Mouse (Mus musculus): ENCODE results near the gene Klhdc1. TPM values are rescaled to one million over a fixed set of nuclear protein-coding genes. Genes with fewer than 3 reads are reported as not detected.

Klhdc1 gene
- polyA plus RNA-seq, 1 experiment from 2014 or later: 3.2 TPM

DNA sequence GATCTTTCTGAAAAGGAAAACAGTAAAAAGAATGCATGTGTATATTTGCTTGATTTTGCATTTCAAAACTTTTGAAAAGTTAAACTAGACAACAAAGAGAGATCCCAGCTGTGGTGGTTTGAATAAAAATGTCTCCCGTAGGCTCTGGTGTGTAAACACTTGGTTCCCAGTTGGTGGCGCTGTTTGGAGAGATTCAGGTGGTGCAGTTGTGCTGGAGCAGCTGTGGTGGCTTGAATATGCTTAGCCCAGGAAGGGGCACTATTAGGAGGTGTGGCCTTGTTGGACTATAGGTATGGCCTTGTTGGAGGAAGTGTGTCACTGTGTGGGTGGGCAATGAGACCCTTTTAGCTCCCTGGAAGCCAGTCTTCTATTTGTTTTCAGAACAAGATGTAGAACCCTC, 11.7 kb upstream of the Klhdc1 start:
- no peak for ATAC-seq (ENCODE audit: insufficient read depth)
- TF ChIP-seq CTCF (IDR thresholded peaks at IDR 0.05; ENCODE audit: low read depth): peak; percentile 22; the same call in 1 of the 2 replicates
- no peaks in the 10 kb centered on the region for H3K9me3 ChIP-seq (ENCODE audit: low read depth, low read length)
- H3K4me2 ChIP-seq: no peak overlapping the region
- no peaks in the 10 kb centered on the region for H3K27me3 ChIP-seq (ENCODE audit: insufficient read depth, low read length)
- no peak overlapping the region for H3K9ac ChIP-seq
- no peak overlapping the region for H3K27ac ChIP-seq (ENCODE audit: low read depth)
- H3K4me3 ChIP-seq (ENCODE audit: low read depth, low read length): no peak overlapping the region
- 74% methylated on average over 2 of the region's 2 CpGs for WGBS
- no peak for DNase-seq
- peaks cover 3% of the 10 kb centered on the region; the same call in 1 of the 2 replicates for H3K4me1 ChIP-seq (ENCODE audit: insufficient read depth)
- H3K36me3 ChIP-seq (ENCODE audit: insufficient read depth): peaks cover 10% of the 10 kb centered on the region; the same call in 1 of the 2 replicates

GRCm38 (mm10) chr12:69235782-69236181, 5.2 kb upstream of the Klhdc1 start:
- Histone ChIP-seq H3K27me3 (ENCODE audit: insufficient read depth, low read length) (no peaks in the 10 kb centered on the region), H3K4me3 (ENCODE audit: low read depth, low read length) (no peak overlapping the region), H3K36me3 (ENCODE audit: insufficient read depth) (no peaks in the 10 kb centered on the region), H3K9ac (no peak overlapping the region), H3K4me2 (no peak overlapping the region), H3K4me1 (ENCODE audit: insufficient read depth) (no peaks in the 10 kb centered on the region), H3K9me3 (ENCODE audit: low read depth, low read length) (no peaks in the 10 kb centered on the region), H3K27ac (ENCODE audit: low read depth) (no peak overlapping the region)
- DNase-seq: peak; percentile 20
- no peak for TF ChIP-seq CTCF (IDR thresholded peaks at IDR 0.05; ENCODE audit: low read depth)
- 60% methylated on average over 6 of the region's 6 CpGs for WGBS
- ATAC-seq (ENCODE audit: insufficient read depth): peak; percentile 47; the same call in 1 of the 2 replicates

DNA sequence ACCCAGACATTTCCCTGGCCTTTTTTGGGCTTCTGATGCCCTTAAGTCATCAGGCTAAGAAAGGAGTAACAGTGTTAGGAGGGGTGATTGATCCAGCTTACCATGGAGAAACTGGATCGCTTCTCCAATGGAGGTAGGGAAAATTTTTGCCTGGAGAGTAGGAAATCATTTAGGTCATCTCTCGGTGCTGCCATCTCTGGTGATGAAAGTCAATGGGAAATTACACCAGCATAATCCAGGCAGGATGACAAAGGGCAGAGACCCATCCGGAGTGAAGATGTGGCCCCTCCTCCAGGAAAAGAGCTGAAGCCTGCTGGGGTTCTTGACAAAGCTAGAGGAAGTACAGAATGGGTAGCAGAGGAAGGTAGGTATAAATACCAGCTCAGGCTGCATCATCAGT, 2.7 kb upstream of the Klhdc1 start:
- Histone ChIP-seq H3K9me3 (ENCODE audit: low read depth, low read length) (no peaks in the 10 kb centered on the region), H3K4me3 (ENCODE audit: low read depth, low read length) (no peak overlapping the region), H3K4me2 (no peak overlapping the region), H3K27me3 (ENCODE audit: insufficient read depth, low read length) (no peaks in the 10 kb centered on the region), H3K27ac (ENCODE audit: low read depth) (no peak overlapping the region), H3K36me3 (ENCODE audit: insufficient read depth) (no peaks in the 10 kb centered on the region), H3K4me1 (ENCODE audit: insufficient read depth) (no peaks in the 10 kb centered on the region), H3K9ac (no peak overlapping the region)
- WGBS: 30% methylated on average over 3 of the region's 3 CpGs
- ATAC-seq (ENCODE audit: insufficient read depth) (no peak), DNase-seq (peak; percentile 34)
- 0 out of 2 replicates have a peak, but pooled peaks have one; percentile 11 for TF ChIP-seq CTCF (IDR thresholded peaks at IDR 0.05; ENCODE audit: low read depth)

DNA sequence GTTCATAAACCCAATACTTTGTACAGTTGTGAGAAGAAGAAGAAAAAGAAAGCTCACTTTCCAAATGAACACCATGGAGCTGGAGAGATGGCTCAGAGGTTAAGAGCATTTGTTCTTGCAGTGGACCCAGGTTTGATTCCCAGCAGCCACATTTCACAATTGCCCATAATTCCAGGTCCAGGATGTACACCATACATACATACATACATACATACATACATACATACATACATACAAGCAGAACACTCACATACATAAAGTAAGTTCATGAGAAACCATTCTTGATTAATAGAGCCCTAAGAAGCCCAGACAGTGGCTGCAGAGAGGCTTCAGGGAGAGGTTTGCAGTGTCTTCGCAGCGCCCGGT, 412 bp downstream of the Klhdc1 start:
- TF ChIP-seq CTCF (IDR thresholded peaks at IDR 0.05; ENCODE audit: low read depth): no peak
- peak overlapping the region; percentile 78 for H3K27ac ChIP-seq (ENCODE audit: low read depth)
- no peaks in the 10 kb centered on the region for H3K9me3 ChIP-seq (ENCODE audit: low read depth, low read length)
- peak overlapping the region; percentile 86 for H3K9ac ChIP-seq
- no peaks in the 10 kb centered on the region for H3K27me3 ChIP-seq (ENCODE audit: insufficient read depth, low read length)
- no peak for DNase-seq
- H3K4me1 ChIP-seq (ENCODE audit: insufficient read depth): no peaks in the 10 kb centered on the region
- peak overlapping the region; percentile 75 for H3K4me2 ChIP-seq
- WGBS: 0% methylated on average over 3 of the region's 3 CpGs
- H3K4me3 ChIP-seq (ENCODE audit: low read depth, low read length): peak overlapping the region; percentile 68
- no peak for ATAC-seq (ENCODE audit: insufficient read depth)
- no peaks in the 10 kb centered on the region for H3K36me3 ChIP-seq (ENCODE audit: insufficient read depth)

GRCm38 (mm10) chr12:69241771-69242431, 925 bp downstream of the Klhdc1 start:
- no peak for TF ChIP-seq CTCF (IDR thresholded peaks at IDR 0.05; ENCODE audit: low read depth)
- DNase-seq (peak; percentile 83), ATAC-seq (ENCODE audit: insufficient read depth) (peak; percentile 96)
- Histone ChIP-seq H3K27ac (ENCODE audit: low read depth) (peak overlapping the region; percentile 78), H3K27me3 (ENCODE audit: insufficient read depth, low read length) (no peaks in the 10 kb centered on the region), H3K36me3 (ENCODE audit: insufficient read depth) (no peaks in the 10 kb centered on the region), H3K9me3 (ENCODE audit: low read depth, low read length) (no peaks in the 10 kb centered on the region), H3K9ac (peak overlapping the region; percentile 86), H3K4me2 (peak overlapping the region; percentile 75), H3K4me3 (ENCODE audit: low read depth, low read length) (peak overlapping the region; percentile 68), H3K4me1 (ENCODE audit: insufficient read depth) (no peaks in the 10 kb centered on the region)
- under 1% methylated on average over 64 of the region's 64 CpGs for WGBS

GRCm38 (mm10) chr12:69249766-69250165, 8.8 kb downstream of the Klhdc1 start:
- ATAC-seq (ENCODE audit: insufficient read depth) (no peak), DNase-seq (no peak)
- no peaks in the 10 kb centered on the region for H3K9me3 ChIP-seq (ENCODE audit: low read depth, low read length)
- no peak overlapping the region for H3K4me2 ChIP-seq
- TF ChIP-seq CTCF (IDR thresholded peaks at IDR 0.05; ENCODE audit: low read depth): no peak
- H3K4me1 ChIP-seq (ENCODE audit: insufficient read depth): no peaks in the 10 kb centered on the region
- H3K9ac ChIP-seq: no peak overlapping the region
- 87% methylated on average over 4 of the region's 4 CpGs for WGBS
- H3K27ac ChIP-seq (ENCODE audit: low read depth): no peak overlapping the region
- H3K4me3 ChIP-seq (ENCODE audit: low read depth, low read length): no peak overlapping the region
- H3K27me3 ChIP-seq (ENCODE audit: insufficient read depth, low read length): no peaks in the 10 kb centered on the region
- H3K36me3 ChIP-seq (ENCODE audit: insufficient read depth): no peaks in the 10 kb centered on the region

GRCm38 (mm10) chr12:69250756-69251155, 9.8 kb downstream of the Klhdc1 start:
- H3K4me1 ChIP-seq (ENCODE audit: insufficient read depth): no peaks in the 10 kb centered on the region
- 45% methylated on average over 8 of the region's 8 CpGs for WGBS
- no peak overlapping the region for H3K9ac ChIP-seq
- H3K4me2 ChIP-seq: no peak overlapping the region
- DNase-seq: peak; percentile 16
- no peaks in the 10 kb centered on the region for H3K9me3 ChIP-seq (ENCODE audit: low read depth, low read length)
- H3K27me3 ChIP-seq (ENCODE audit: insufficient read depth, low read length): no peaks in the 10 kb centered on the region
- ATAC-seq (ENCODE audit: insufficient read depth): no peak
- no peak for TF ChIP-seq CTCF (IDR thresholded peaks at IDR 0.05; ENCODE audit: low read depth)
- H3K27ac ChIP-seq (ENCODE audit: low read depth): no peak overlapping the region
- H3K36me3 ChIP-seq (ENCODE audit: insufficient read depth): no peaks in the 10 kb centered on the region
- H3K4me3 ChIP-seq (ENCODE audit: low read depth, low read length): no peak overlapping the region
